Mouse (Mus musculus) lung, embryonic 16.5 days (tissue): ENCODE data around the gene Ythdc1. TPM values are rescaled to one million over a fixed set of nuclear protein-coding genes. Genes with fewer than 3 reads are reported as not detected.
A peak's percentile ranks its signal among the peaks of the same experiment; 100 is the strongest.

Experiments used
- ATAC-seq: fragments of 200-750 bp; cut with Nextera tagmentation; 2 replicates; pipeline ENCODE4 v1.8.0; 2017; ENCODE audit warnings: low read depth, mild to moderate bottlenecking, moderate library complexity
- H3K27ac ChIP-seq: fragments of 300-500 bp; sonication (generic); 2 replicates; pipeline ENCODE4 v1.5.1; 2014; ENCODE audit warnings: mild to moderate bottlenecking, control low read depth, low read length
- H3K27me3 ChIP-seq: fragments of 300-500 bp; sonication (generic); 2 replicates; pipeline ENCODE4 v1.6.1; 2014; ENCODE audit warnings: low read depth, low read length, mixed read lengths; ENCODE audit not compliant: control insufficient read depth, insufficient read depth
- H3K36me3 ChIP-seq: fragments of 300-500 bp; sonication (generic); 2 replicates; pipeline ENCODE4 v1.6.1; 2014; ENCODE audit warnings: low read length; ENCODE audit not compliant: control insufficient read depth, insufficient read depth
- H3K4me1 ChIP-seq: fragments of 300-500 bp; sonication (generic); replicated peaks from 2 replicates; pipeline ENCODE4 v1.6.1; 2014; ENCODE audit warnings: low read length, mixed read lengths; ENCODE audit not compliant: control insufficient read depth, insufficient read depth
- H3K4me2 ChIP-seq: fragments of 300-500 bp; sonication (generic); 2 replicates; pipeline ENCODE4 v1.6.1; 2014; ENCODE audit warnings: low read depth, low read length, control low read depth
- H3K4me3 ChIP-seq: fragments of 300-500 bp; sonication (generic); 2 replicates; pipeline ENCODE4 v1.5.1; 2014; ENCODE audit warnings: mild to moderate bottlenecking, low read length, control low read depth
- H3K9ac ChIP-seq: fragments of 300-500 bp; sonication (generic); 2 replicates; pipeline ENCODE4 v1.6.1; 2014; ENCODE audit warnings: low read length, control low read depth
- H3K9me3 ChIP-seq: fragments of 300-500 bp; sonication (generic); 2 replicates; pipeline ENCODE4 v1.6.1; 2016; ENCODE audit warnings: low read length; ENCODE audit not compliant: control insufficient read depth
- WGBS: fragments of 180-500 bp; shearing (Covaris S2); extraction: QIAGEN DNeasy Blood & Tissue Kit; methylation state at CpG from one replicate; pipeline ENCODE4 v1.1.7; 2014; 5-methylcytosine and 5-hydroxymethylcytosine counted together
- polyA plus RNA-seq: library from polyadenylated mRNA; unstranded; fragments of >200 nt; fragmentation: Nextera tagmentation; extraction: Ambion mirVana; gene quantifications from 2 replicates; pipeline ENCODE4 v1.2.1, GENCODE M21; 2015

Ythdc1 gene
- 33.7 and 34.6 TPM in 2 replicates for polyA plus RNA-seq

DNA sequence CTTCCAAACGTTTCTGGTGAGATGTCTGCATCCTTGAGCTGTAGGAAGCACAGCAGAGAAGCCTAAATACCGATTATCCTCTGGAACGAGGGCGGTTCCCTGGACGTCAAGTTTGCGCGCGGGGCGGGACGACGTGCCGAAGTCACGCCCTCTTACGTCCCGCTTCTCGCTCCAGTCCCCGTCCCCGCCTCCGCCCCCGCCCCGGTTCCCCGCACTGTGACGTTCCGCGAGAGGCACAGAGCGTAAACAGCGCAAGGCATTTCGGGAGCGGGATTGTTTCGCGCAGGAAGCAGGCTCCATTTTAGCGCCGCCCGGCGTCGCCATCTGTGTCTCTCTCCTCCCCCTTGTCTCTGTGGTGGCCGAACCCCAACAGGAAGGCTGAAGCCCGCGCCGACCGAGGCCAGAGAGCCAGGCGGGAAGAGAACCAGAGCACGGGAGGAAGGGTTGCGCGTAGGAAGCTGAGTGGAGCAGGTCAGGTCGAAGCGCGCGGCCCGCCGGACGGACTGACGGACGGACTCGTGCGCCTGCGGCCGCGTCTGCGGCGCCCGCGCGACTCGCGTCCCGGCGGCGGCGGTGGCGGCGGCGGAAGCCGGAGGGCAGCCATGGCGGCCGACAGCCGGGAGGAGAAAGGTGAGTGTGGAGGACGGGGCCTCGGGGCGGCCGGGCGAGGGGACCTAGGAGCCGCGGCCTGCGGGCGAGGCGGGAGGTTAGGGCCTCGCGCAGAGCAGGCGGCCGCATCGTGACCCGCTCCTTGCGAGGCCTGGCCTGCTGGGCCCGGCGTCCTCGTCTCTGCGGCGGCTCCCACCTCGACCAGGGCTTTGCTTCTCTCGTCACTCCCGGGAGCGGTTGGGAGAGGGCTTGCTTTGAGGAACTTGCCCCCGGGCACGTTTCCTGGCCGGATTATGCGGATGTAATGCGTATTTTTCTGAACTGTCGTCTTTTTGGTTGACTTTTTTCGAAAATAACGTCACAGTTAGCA is at the start of gene Ythdc1:
Ythdc1 (plus strand) TSS at position 260 of the 979 bp plus-strand sequence.
- Histone ChIP-seq H3K27ac (peak within 1 kb of the TSS; percentile 99), H3K9ac (peak within 1 kb of the TSS; percentile 95), H3K27me3 (no peaks in the 10 kb centered on the region), H3K4me3 (peak within 1 kb of the TSS; percentile 96), H3K4me2 (peak within 1 kb of the TSS; percentile 61), H3K36me3 (no peaks in the 10 kb centered on the region), H3K4me1 (peaks cover 3% of the 10 kb centered on the region; the same call in 1 of the 2 replicates), H3K9me3 (no peaks in the 10 kb centered on the region)
- under 1% methylated on average over 91 of the region's 111 CpGs for WGBS
- peak; percentile 99 for ATAC-seq

DNA sequence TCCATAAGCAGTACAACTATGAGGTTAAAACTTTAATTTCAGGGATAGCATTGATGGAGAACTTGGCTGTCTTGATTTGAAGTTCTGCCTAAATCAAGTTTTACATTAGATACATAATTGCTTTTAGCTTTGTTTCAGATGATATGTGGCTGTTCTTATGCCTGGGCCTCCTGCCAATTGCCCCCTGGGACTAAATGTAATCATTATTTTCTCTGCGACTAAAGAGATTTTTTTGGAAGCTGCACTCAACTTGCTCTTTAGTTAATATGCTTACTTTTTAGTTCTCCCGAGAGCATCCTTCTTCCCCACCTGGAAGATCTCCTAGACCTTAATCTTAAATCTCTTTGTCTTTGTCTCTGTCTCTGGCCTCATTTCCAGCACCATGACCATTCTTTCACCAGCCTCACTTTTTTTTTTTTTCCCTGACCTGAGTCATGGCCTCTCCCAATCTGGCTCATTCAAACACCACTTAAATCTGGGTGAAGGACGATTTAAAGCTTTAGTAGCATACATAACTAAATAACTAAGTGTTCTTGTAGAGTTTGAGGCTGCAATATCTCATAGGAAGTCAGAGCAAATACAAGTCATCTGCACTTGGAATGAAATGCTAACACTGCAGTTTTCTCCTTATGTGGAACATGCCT is 34.9 kb upstream of the Ythdc1 start:
- ATAC-seq, result no peak
- 17% methylated on average over 3 of the region's 3 CpGs for WGBS
- Histone ChIP-seq H3K9me3 (no peaks in the 10 kb centered on the region), H3K4me2 (no peak overlapping the region), H3K4me1 (0 out of 2 replicates have a peak, but pooled peaks cover 2% of the 10 kb centered on the region), H3K27ac (no peak overlapping the region), H3K4me3 (no peak overlapping the region), H3K36me3 (no peaks in the 10 kb centered on the region), H3K27me3 (no peaks in the 10 kb centered on the region), H3K9ac (no peak overlapping the region)

GRCm38 (mm10) chr5:86771010-86771409 is 33.0 kb upstream of the Ythdc1 start:
- Histone ChIP-seq H3K4me1 (0 out of 2 replicates have a peak, but pooled peaks cover 2% of the 10 kb centered on the region), H3K9ac (no peak overlapping the region), H3K27me3 (no peaks in the 10 kb centered on the region), H3K4me2 (no peak overlapping the region), H3K4me3 (no peak overlapping the region), H3K27ac (no peak overlapping the region), H3K36me3 (no peaks in the 10 kb centered on the region), H3K9me3 (no peaks in the 10 kb centered on the region)
- ATAC-seq, result no peak

GRCm38 (mm10) chr5:86776941-86777340 is 27.1 kb upstream of the Ythdc1 start:
- Histone ChIP-seq H3K9ac (no peak overlapping the region), H3K4me2 (no peak overlapping the region), H3K4me1 (no peaks in the 10 kb centered on the region), H3K4me3 (no peak overlapping the region), H3K27ac (no peak overlapping the region), H3K36me3 (no peaks in the 10 kb centered on the region), H3K9me3 (no peaks in the 10 kb centered on the region), H3K27me3 (no peaks in the 10 kb centered on the region)
- ATAC-seq, result no peak
- 84% methylated on average over 5 of the region's 5 CpGs for WGBS

- H3K9ac ChIP-seq, result no peak overlapping the region
- H3K4me3 ChIP-seq, result no peak overlapping the region
- H3K27me3 ChIP-seq, result no peaks in the 10 kb centered on the region
- no peak overlapping the region for H3K4me2 ChIP-seq
- H3K4me1 ChIP-seq, result no peaks in the 10 kb centered on the region
- no peaks in the 10 kb centered on the region for H3K9me3 ChIP-seq
- 32% methylated on average over 1 of the region's 1 CpGs for WGBS
- H3K27ac ChIP-seq, result no peak overlapping the region
- ATAC-seq, result no peak
- H3K36me3 ChIP-seq, result no peaks in the 10 kb centered on the region
Observed at GRCm38 (mm10) chr5:86778471-86778870, 25.6 kb upstream of the Ythdc1 start.

- no peak overlapping the region for H3K4me2 ChIP-seq
- no peak overlapping the region for H3K9ac ChIP-seq
- H3K4me3 ChIP-seq, result no peak overlapping the region
- no peaks in the 10 kb centered on the region for H3K27me3 ChIP-seq
- H3K27ac ChIP-seq, result no peak overlapping the region
- 52% methylated on average over 8 of the region's 8 CpGs for WGBS
- H3K9me3 ChIP-seq, result no peaks in the 10 kb centered on the region
- H3K4me1 ChIP-seq, result no peaks in the 10 kb centered on the region
- H3K36me3 ChIP-seq, result no peaks in the 10 kb centered on the region
- no peak for ATAC-seq
Observed at GRCm38 (mm10) chr5:86783059-86783458, 21.0 kb upstream of the Ythdc1 start.

DNA sequence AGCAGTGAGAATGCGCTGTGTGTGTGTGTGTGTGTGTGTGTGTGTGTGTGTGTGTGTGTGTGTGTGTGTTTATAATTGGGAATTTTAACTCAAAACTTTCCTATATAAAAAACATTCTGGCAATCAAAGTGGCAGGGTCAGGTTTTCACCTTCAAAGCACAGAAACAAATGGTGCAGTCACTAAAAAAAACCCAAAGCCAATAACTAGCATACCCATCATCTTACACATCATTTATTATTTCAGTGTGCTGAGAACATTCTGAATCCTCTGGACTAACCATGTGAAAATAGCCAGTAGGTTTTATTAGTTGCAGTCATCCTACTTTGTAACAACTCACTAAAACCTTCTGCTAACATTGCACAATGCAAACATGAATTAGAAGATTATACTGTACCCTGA is 19.8 kb upstream of the Ythdc1 start:
- no peaks in the 10 kb centered on the region for H3K4me1 ChIP-seq
- H3K4me2 ChIP-seq, result no peak overlapping the region
- WGBS, result 37% methylated on average over 1 of the region's 1 CpGs
- H3K9ac ChIP-seq, result no peak overlapping the region
- ATAC-seq, result no peak
- no peaks in the 10 kb centered on the region for H3K36me3 ChIP-seq
- H3K27me3 ChIP-seq, result no peaks in the 10 kb centered on the region
- no peak overlapping the region for H3K4me3 ChIP-seq
- H3K27ac ChIP-seq, result no peak overlapping the region
- H3K9me3 ChIP-seq, result no peaks in the 10 kb centered on the region

- no peaks in the 10 kb centered on the region for H3K36me3 ChIP-seq
- ATAC-seq, result no peak
Observed at GRCm38 (mm10) chr5:86786798-86787197, 17.2 kb upstream of the Ythdc1 start.

GRCm38 (mm10) chr5:86789954-86790353 is 14.1 kb upstream of the Ythdc1 start:
- no peak overlapping the region for H3K27ac ChIP-seq
- H3K4me2 ChIP-seq, result no peak overlapping the region
- WGBS, result 49% methylated on average over 2 of the region's 2 CpGs
- no peaks in the 10 kb centered on the region for H3K4me1 ChIP-seq
- H3K36me3 ChIP-seq, result no peaks in the 10 kb centered on the region
- H3K27me3 ChIP-seq, result no peaks in the 10 kb centered on the region
- H3K9me3 ChIP-seq, result no peaks in the 10 kb centered on the region
- no peak overlapping the region for H3K9ac ChIP-seq
- ATAC-seq, result no peak
- no peak overlapping the region for H3K4me3 ChIP-seq

More at GRCm38 (mm10) chr5:86786798-86787197, 17.2 kb upstream of the Ythdc1 start:
- H3K9ac ChIP-seq, result no peak overlapping the region
- H3K4me2 ChIP-seq, result no peak overlapping the region
- H3K27me3 ChIP-seq, result no peaks in the 10 kb centered on the region
- H3K27ac ChIP-seq, result no peak overlapping the region
- no peaks in the 10 kb centered on the region for H3K4me1 ChIP-seq
- no peaks in the 10 kb centered on the region for H3K9me3 ChIP-seq
- WGBS, result 42% methylated on average over 1 of the region's 1 CpGs
- no peak overlapping the region for H3K4me3 ChIP-seq
